Mouse (Mus musculus) frontal cortex, postnatal 10 days (tissue): ENCODE measurements around the gene Cd72.
"Not testable (repeated sequence)": the region's sequence is repeated elsewhere in the genome, so short reads cannot be mapped to it uniquely, and the experiment has no call there.

Experiments
- DNase-seq, 2 experiments: peaks; one replicate each; pipeline ENCODE4 v3.0.0; 2022; ENCODE audit warnings: low spot score in 2 of 2, mixed read lengths in 1 of 2

The Cd72 gene

GRCm38 (mm10) chr4:43454041-43454836 is at the start of gene Cd72:
Cd72 (minus strand) TSS chr4:43454628.
- DNase-seq: no peak

GRCm38 (mm10) chr4:43503506-43503905 is 49.1 kb upstream of the Cd72 start:
- no peak for DNase-seq

GRCm38 (mm10) chr4:43503041-43503440 is 48.6 kb upstream of the Cd72 start:
- DNase-seq: no peak

GRCm38 (mm10) chr4:43499407-43500333 is 45.2 kb upstream of the Cd72 start, which contains the start of gene Arhgef39:
Arhgef39 (minus strand) TSS chr4:43499695.
- peak in 1 of 2 experiments; percentile 73 for DNase-seq

GRCm38 (mm10) chr4:43498983-43499382 is 44.6 kb upstream of the Cd72 start:
- no peak for DNase-seq

- no peak for DNase-seq
These were observed 43.5 kb upstream of the Cd72 start for GRCm38 (mm10) chr4:43497946-43498345.

GRCm38 (mm10) chr4:43497405-43497804 is 43.0 kb upstream of the Cd72 start:
- no peak for DNase-seq

GRCm38 (mm10) chr4:43496587-43496986 is 42.2 kb upstream of the Cd72 start:
- no peak for DNase-seq

GRCm38 (mm10) chr4:43493846-43494240 is 39.4 kb upstream of the Cd72 start:
- no peak for DNase-seq

- peak; percentile 93 to 96 for DNase-seq
These were observed 38.9 kb upstream of the Cd72 start for GRCm38 (mm10) chr4:43493186-43493845.

- DNase-seq: peak; percentile 92 to 93
These were observed 38.4 kb upstream of the Cd72 start, which contains the start of gene Ccdc107 for GRCm38 (mm10) chr4:43492821-43493185. Ccdc107 (plus strand) TSS chr4:43492900.

- DNase-seq: no peak
These were observed 37.8 kb upstream of the Cd72 start for GRCm38 (mm10) chr4:43492101-43492820.

- no peak for DNase-seq
These were observed 36.4 kb upstream of the Cd72 start for GRCm38 (mm10) chr4:43490801-43491200.

- DNase-seq: no peak
These were observed 35.2 kb upstream of the Cd72 start for GRCm38 (mm10) chr4:43489611-43490010.

- DNase-seq: not testable (repeated sequence)
These were observed 31.2 kb upstream of the Cd72 start for GRCm38 (mm10) chr4:43485666-43486065.

GRCm38 (mm10) chr4:43483535-43484091 is 29.2 kb upstream of the Cd72 start, which contains the start of gene Sit1:
Sit1 (minus strand) TSS chr4:43483734.
- DNase-seq: no peak

- no peak for DNase-seq
These were observed 28.2 kb upstream of the Cd72 start for GRCm38 (mm10) chr4:43482591-43482990.

GRCm38 (mm10) chr4:43481894-43482456 is 27.5 kb upstream of the Cd72 start:
- no peak for DNase-seq

GRCm38 (mm10) chr4:43480985-43481384 is 26.6 kb upstream of the Cd72 start:
- no peak for DNase-seq
